Mouse (Mus musculus) CH12.LX (cell line): ENCODE measurements around the gene Wnt4.

Experiments used
- CHD1 ChIP-seq: IDR thresholded peaks from 2 replicates; pipeline ENCODE4 v1.6.1; 2012; ENCODE audit warnings: low read depth, low read length, improper control_type of control experiment, inconsistent platforms
- CTCF ChIP-seq, 2 experiments: IDR thresholded peaks in 1 of 2; conservative IDR thresholded peaks in 1 of 2; 2 replicates each; pipeline ENCODE4 v1.5.1; 2011 to 2012; ENCODE audit warnings: low read depth in 2 of 2, low read length in 2 of 2, improper control_type of control experiment in 1 of 2, inconsistent platforms in 1 of 2, mild to moderate bottlenecking in 1 of 2, moderate library complexity in 1 of 2
- E2F4 ChIP-seq: IDR thresholded peaks from 2 replicates; pipeline ENCODE4 v1.6.1; 2011; ENCODE audit warnings: low read depth, low read length, improper control_type of control experiment; ENCODE audit not compliant: insufficient replicate concordance
- EP300 ChIP-seq: IDR thresholded peaks from 2 replicates; pipeline ENCODE4 v1.6.1; 2011; ENCODE audit warnings: low read length, improper control_type of control experiment
- ETS1 ChIP-seq: conservative IDR thresholded peaks from 2 replicates; pipeline ENCODE4 v1.6.1; 2012; ENCODE audit warnings: low read depth, mild to moderate bottlenecking, inconsistent platforms, low read length, improper control_type of control experiment, moderate library complexity
- JUN ChIP-seq: IDR thresholded peaks from 2 replicates; pipeline ENCODE4 v1.6.1; 2011; ENCODE audit warnings: low read depth, mild to moderate bottlenecking, low read length, improper control_type of control experiment, moderate library complexity; ENCODE audit not compliant: insufficient read depth
- NELFE ChIP-seq: IDR thresholded peaks from 2 replicates; pipeline ENCODE4 v1.6.1; 2011; ENCODE audit warnings: low read depth, low read length, improper control_type of control experiment
- PAX5 ChIP-seq: IDR thresholded peaks from 2 replicates; pipeline ENCODE4 v1.6.1; 2012; ENCODE audit warnings: low read length, inconsistent platforms, mixed read lengths
- POLR2A ChIP-seq: IDR thresholded peaks from 2 replicates; pipeline ENCODE4 v1.6.1; 2011; ENCODE audit warnings: low read depth, mild to moderate bottlenecking, improper control_type of control experiment, low read length
- RCOR1 ChIP-seq: conservative IDR thresholded peaks from 2 replicates; pipeline ENCODE4 v1.6.1; 2012; ENCODE audit warnings: low read depth, mild to moderate bottlenecking, inconsistent platforms, low read length, improper control_type of control experiment
- TCF12 ChIP-seq: IDR thresholded peaks from 2 replicates; pipeline ENCODE4 v1.6.1; 2014; ENCODE audit warnings: low read depth, mild to moderate bottlenecking, inconsistent platforms, low read length, improper control_type of control experiment
- ZNF384 ChIP-seq: IDR thresholded peaks from 2 replicates; pipeline ENCODE4 v1.6.1; 2012; ENCODE audit warnings: low read depth, low read length, improper control_type of control experiment, inconsistent platforms

- TF ChIP-seq ZNF384: no peak
- TF ChIP-seq ETS1: no peak
- TF ChIP-seq CTCF (conservative IDR thresholded peaks at IDR 0.05 in 1 of 2, IDR thresholded peaks at IDR 0.05 in 1 of 2; ENCODE audit: low read depth in 2 of 2, low read length in 2 of 2): no peak
- no peak for TF ChIP-seq EP300
- no peak for TF ChIP-seq POLR2A
- TF ChIP-seq PAX5: no peak
- no peak for TF ChIP-seq E2F4
- no peak for TF ChIP-seq RCOR1
- no peak for TF ChIP-seq TCF12
- TF ChIP-seq JUN: no peak
- no peak for TF ChIP-seq NELFE
- TF ChIP-seq CHD1: no peak
Observed at GRCm38 (mm10) chr4:137301635-137302034, 24.3 kb downstream of the Wnt4 start.
